Mouse (Mus musculus) forebrain, embryonic 15.5 days (tissue): ENCODE measurements around the gene Tenm4. TPM values are rescaled to one million over a fixed set of nuclear protein-coding genes. Genes with fewer than 3 reads are reported as not detected.
A peak's percentile ranks its signal among the peaks of the same experiment; 100 is the strongest.

ENCODE experiments used
- ATAC-seq: fragments of 200-750 bp; cut with Nextera tagmentation; replicated peaks from 2 replicates; pipeline ENCODE4 v1.8.0; 2017; ENCODE audit warnings: mild to moderate bottlenecking, moderate TSS enrichment, moderate library complexity
- H3K27ac ChIP-seq: fragments of 300-500 bp; sonication (generic); replicated peaks from 2 replicates; pipeline ENCODE4 v1.5.1; 2015; ENCODE audit warnings: mild to moderate bottlenecking, inconsistent platforms
- H3K27me3 ChIP-seq: fragments of 300-500 bp; sonication (generic); 2 replicates; pipeline ENCODE4 v1.6.1; 2015; ENCODE audit warnings: inconsistent platforms
- H3K36me3 ChIP-seq: fragments of 300-500 bp; sonication (generic); 2 replicates; pipeline ENCODE4 v1.6.1; 2015; ENCODE audit warnings: mild to moderate bottlenecking, inconsistent platforms
- H3K4me1 ChIP-seq: fragments of 300-500 bp; sonication (generic); 2 replicates; pipeline ENCODE4 v1.6.1; 2015; ENCODE audit warnings: inconsistent platforms
- H3K4me2 ChIP-seq: fragments of 300-500 bp; sonication (generic); replicated peaks from 2 replicates; pipeline ENCODE4 v1.6.1; 2015; ENCODE audit warnings: mild to moderate bottlenecking, inconsistent platforms
- H3K4me3 ChIP-seq: fragments of 300-500 bp; sonication (generic); 2 replicates; pipeline ENCODE4 v1.5.1; 2015; ENCODE audit warnings: mild to moderate bottlenecking, inconsistent platforms
- H3K9ac ChIP-seq: fragments of 300-500 bp; sonication (generic); replicated peaks from 2 replicates; pipeline ENCODE4 v1.6.1; 2015; ENCODE audit warnings: mild to moderate bottlenecking, inconsistent platforms
- H3K9me3 ChIP-seq: fragments of 300-500 bp; sonication (generic); 2 replicates; pipeline ENCODE4 v1.6.1; 2016; ENCODE audit warnings: inconsistent platforms
- WGBS: fragments of 180-500 bp; shearing (Covaris S2); methylation state at CpG from one replicate; pipeline ENCODE4 v1.1.7; 2015; ENCODE audit warnings: mixed read lengths; 5-methylcytosine and 5-hydroxymethylcytosine counted together
- polyA plus RNA-seq: library from polyadenylated mRNA; unstranded; fragments of >200 nt; fragmentation: Nextera tagmentation; extraction: Ambion mirVana; gene quantifications from 2 replicates; pipeline ENCODE4 v1.2.1, GENCODE M21; 2015

The Tenm4 gene
- polyA plus RNA-seq, 1 experiment from 2014 or later = 103 TPM

GRCm38 (mm10) chr7:96154025-96154424, 17.0 kb upstream of the Tenm4 start:
- H3K4me1 ChIP-seq = peaks cover 5% of the 10 kb centered on the region
- H3K4me2 ChIP-seq = no peak overlapping the region
- no peak overlapping the region for H3K27ac ChIP-seq
- no peak overlapping the region for H3K4me3 ChIP-seq
- no peaks in the 10 kb centered on the region for H3K27me3 ChIP-seq
- H3K36me3 ChIP-seq = no peaks in the 10 kb centered on the region
- H3K9me3 ChIP-seq = no peaks in the 10 kb centered on the region
- ATAC-seq = no peak
- H3K9ac ChIP-seq = no peak overlapping the region
- WGBS = 73% methylated on average over 3 of the region's 3 CpGs

- WGBS = 83% methylated on average over 7 of the region's 7 CpGs
- no peaks in the 10 kb centered on the region for H3K36me3 ChIP-seq
- no peak for ATAC-seq
- H3K27ac ChIP-seq = no peak overlapping the region
- H3K4me2 ChIP-seq = no peak overlapping the region
- H3K9ac ChIP-seq = no peak overlapping the region
- no peak overlapping the region for H3K4me3 ChIP-seq
- H3K9me3 ChIP-seq = no peaks in the 10 kb centered on the region
- peaks cover 5% of the 10 kb centered on the region for H3K4me1 ChIP-seq
- H3K27me3 ChIP-seq = no peaks in the 10 kb centered on the region
Measured at GRCm38 (mm10) chr7:96156481-96157255, 14.4 kb upstream of the Tenm4 start.

- Histone ChIP-seq H3K4me1 (peaks cover 14% of the 10 kb centered on the region), H3K36me3 (no peaks in the 10 kb centered on the region), H3K27ac (no peak overlapping the region), H3K9me3 (no peaks in the 10 kb centered on the region), H3K4me2 (no peak overlapping the region), H3K4me3 (no peak overlapping the region), H3K27me3 (no peaks in the 10 kb centered on the region), H3K9ac (no peak overlapping the region)
- ATAC-seq = no peak
Measured at GRCm38 (mm10) chr7:96164141-96164540, 6.9 kb upstream of the Tenm4 start.

GRCm38 (mm10) chr7:96168921-96169320, 2.1 kb upstream of the Tenm4 start:
- H3K9ac ChIP-seq = no peak overlapping the region
- peaks cover 30% of the 10 kb centered on the region for H3K4me1 ChIP-seq
- WGBS = 6% methylated on average over 3 of the region's 3 CpGs
- no peaks in the 10 kb centered on the region for H3K27me3 ChIP-seq
- no peaks in the 10 kb centered on the region for H3K36me3 ChIP-seq
- peak overlapping the region; percentile 62 for H3K27ac ChIP-seq
- peak; percentile 98 for ATAC-seq
- H3K4me3 ChIP-seq = no peak overlapping the region
- peak overlapping the region; percentile 7; the same call in 1 of the 2 replicates for H3K4me2 ChIP-seq
- H3K9me3 ChIP-seq = no peaks in the 10 kb centered on the region

- H3K9me3 ChIP-seq = no peaks in the 10 kb centered on the region
- no peaks in the 10 kb centered on the region for H3K27me3 ChIP-seq
- H3K4me1 ChIP-seq = peaks cover 30% of the 10 kb centered on the region
- 53% methylated on average over 11 of the region's 11 CpGs for WGBS
- H3K27ac ChIP-seq = no peak overlapping the region
- H3K4me2 ChIP-seq = no peak overlapping the region
- no peak overlapping the region for H3K4me3 ChIP-seq
- no peak for ATAC-seq
- H3K9ac ChIP-seq = no peak overlapping the region
- H3K36me3 ChIP-seq = no peaks in the 10 kb centered on the region
Measured at GRCm38 (mm10) chr7:96171596-96172563, 834 bp downstream of the Tenm4 start.

GRCm38 (mm10) chr7:96176781-96177180, 5.7 kb downstream of the Tenm4 start:
- Histone ChIP-seq H3K4me3 (no peak overlapping the region), H3K36me3 (no peaks in the 10 kb centered on the region), H3K27me3 (no peaks in the 10 kb centered on the region), H3K4me1 (peaks cover under 1% of the 10 kb centered on the region; the same call in 1 of the 2 replicates), H3K9me3 (no peaks in the 10 kb centered on the region), H3K9ac (no peak overlapping the region), H3K4me2 (no peak overlapping the region), H3K27ac (no peak overlapping the region)
- no peak for ATAC-seq
- 63% methylated on average over 8 of the region's 8 CpGs for WGBS

- WGBS = 89% methylated on average over 4 of the region's 4 CpGs
- Histone ChIP-seq H3K27ac (no peak overlapping the region), H3K27me3 (no peaks in the 10 kb centered on the region), H3K4me3 (no peak overlapping the region), H3K36me3 (no peaks in the 10 kb centered on the region), H3K9ac (no peak overlapping the region), H3K4me1 (no peaks in the 10 kb centered on the region), H3K9me3 (no peaks in the 10 kb centered on the region), H3K4me2 (no peak overlapping the region)
- ATAC-seq = no peak
Measured at GRCm38 (mm10) chr7:96181751-96182150, 10.7 kb downstream of the Tenm4 start.

GRCm38 (mm10) chr7:96183195-96183594, 12.1 kb downstream of the Tenm4 start:
- Histone ChIP-seq H3K9me3 (no peaks in the 10 kb centered on the region), H3K4me3 (no peak overlapping the region), H3K27me3 (no peaks in the 10 kb centered on the region), H3K36me3 (no peaks in the 10 kb centered on the region), H3K4me2 (no peak overlapping the region), H3K4me1 (no peaks in the 10 kb centered on the region), H3K27ac (no peak overlapping the region), H3K9ac (no peak overlapping the region)
- 58% methylated on average over 1 of the region's 1 CpGs for WGBS
- peak; percentile 51; the same call in 1 of the 2 replicates for ATAC-seq

GRCm38 (mm10) chr7:96185411-96185810, 14.4 kb downstream of the Tenm4 start:
- H3K36me3 ChIP-seq = no peaks in the 10 kb centered on the region
- no peaks in the 10 kb centered on the region for H3K27me3 ChIP-seq
- H3K4me3 ChIP-seq = no peak overlapping the region
- no peak overlapping the region for H3K4me2 ChIP-seq
- ATAC-seq = no peak
- no peak overlapping the region for H3K9ac ChIP-seq
- no peaks in the 10 kb centered on the region for H3K4me1 ChIP-seq
- no peaks in the 10 kb centered on the region for H3K9me3 ChIP-seq
- 79% methylated on average over 9 of the region's 9 CpGs for WGBS
- no peak overlapping the region for H3K27ac ChIP-seq

- Histone ChIP-seq H3K27ac (no peak overlapping the region), H3K9ac (no peak overlapping the region), H3K9me3 (no peaks in the 10 kb centered on the region), H3K4me3 (no peak overlapping the region), H3K36me3 (no peaks in the 10 kb centered on the region), H3K4me1 (peaks cover 11% of the 10 kb centered on the region), H3K4me2 (no peak overlapping the region), H3K27me3 (no peaks in the 10 kb centered on the region)
- ATAC-seq = no peak
- 76% methylated on average over 10 of the region's 10 CpGs for WGBS
Measured at GRCm38 (mm10) chr7:96203812-96204560, 32.9 kb downstream of the Tenm4 start.

- WGBS = 26% methylated on average over 10 of the region's 10 CpGs
- H3K9ac ChIP-seq = no peak overlapping the region
- H3K4me1 ChIP-seq = peaks cover 19% of the 10 kb centered on the region
- no peak overlapping the region for H3K27ac ChIP-seq
- H3K27me3 ChIP-seq = no peaks in the 10 kb centered on the region
- H3K36me3 ChIP-seq = no peaks in the 10 kb centered on the region
- no peak overlapping the region for H3K4me3 ChIP-seq
- H3K4me2 ChIP-seq = no peak overlapping the region
- no peaks in the 10 kb centered on the region for H3K9me3 ChIP-seq
- no peak for ATAC-seq
Measured at GRCm38 (mm10) chr7:96204809-96205350, 33.8 kb downstream of the Tenm4 start.
